Mouse (Mus musculus) erythroblast, embryonic 14.5 days (primary cell): ENCODE results near the gene Hist1h3f. TPM values are rescaled to one million over a fixed set of nuclear protein-coding genes. Genes with fewer than 3 reads are reported as not detected.
"Not testable (repeated sequence)": the region's sequence is repeated elsewhere in the genome, so short reads cannot be mapped to it uniquely, and the experiment has no call there.

Source experiments
- H3K27me3 ChIP-seq: 2 replicates; pipeline ENCODE4 v1.6.1; 2012; ENCODE audit warnings: inconsistent platforms; ENCODE audit not compliant: control insufficient read depth
- H3K36me3 ChIP-seq: 2 replicates; pipeline ENCODE4 v1.6.1; 2012; ENCODE audit warnings: mild to moderate bottlenecking, inconsistent platforms; ENCODE audit not compliant: control insufficient read depth
- H3K4me1 ChIP-seq: 2 replicates; pipeline ENCODE4 v1.6.1; 2012; ENCODE audit warnings: inconsistent platforms; ENCODE audit not compliant: control insufficient read depth
- H3K4me3 ChIP-seq: replicated peaks from 2 replicates; pipeline ENCODE3; 2012; ENCODE audit warnings: moderate library complexity, mild to moderate bottlenecking, inconsistent platforms
- H3K9me3 ChIP-seq: 2 replicates; pipeline ENCODE4 v1.6.1; 2012; ENCODE audit warnings: low read length, inconsistent platforms, mixed read lengths; ENCODE audit not compliant: control insufficient read depth
- GATA1 ChIP-seq: IDR thresholded peaks from 2 replicates; pipeline ENCODE4 v1.6.1; 2012; ENCODE audit warnings: low read length, inconsistent platforms, mixed read lengths
- TAL1 ChIP-seq: IDR thresholded peaks from 3 replicates; pipeline ENCODE4 v1.6.1; 2012; ENCODE audit warnings: low read length, inconsistent platforms, mixed read lengths
- polyA plus RNA-seq: library from polyadenylated mRNA; stranded (reverse); fragments of >175 nt; gene quantifications from 2 replicates; pipeline ENCODE4 v1.2.3, GENCODE M21; 2012

Gene Hist1h3f
- polyA plus RNA-seq, 1 experiment: 3.3 TPM

DNA sequence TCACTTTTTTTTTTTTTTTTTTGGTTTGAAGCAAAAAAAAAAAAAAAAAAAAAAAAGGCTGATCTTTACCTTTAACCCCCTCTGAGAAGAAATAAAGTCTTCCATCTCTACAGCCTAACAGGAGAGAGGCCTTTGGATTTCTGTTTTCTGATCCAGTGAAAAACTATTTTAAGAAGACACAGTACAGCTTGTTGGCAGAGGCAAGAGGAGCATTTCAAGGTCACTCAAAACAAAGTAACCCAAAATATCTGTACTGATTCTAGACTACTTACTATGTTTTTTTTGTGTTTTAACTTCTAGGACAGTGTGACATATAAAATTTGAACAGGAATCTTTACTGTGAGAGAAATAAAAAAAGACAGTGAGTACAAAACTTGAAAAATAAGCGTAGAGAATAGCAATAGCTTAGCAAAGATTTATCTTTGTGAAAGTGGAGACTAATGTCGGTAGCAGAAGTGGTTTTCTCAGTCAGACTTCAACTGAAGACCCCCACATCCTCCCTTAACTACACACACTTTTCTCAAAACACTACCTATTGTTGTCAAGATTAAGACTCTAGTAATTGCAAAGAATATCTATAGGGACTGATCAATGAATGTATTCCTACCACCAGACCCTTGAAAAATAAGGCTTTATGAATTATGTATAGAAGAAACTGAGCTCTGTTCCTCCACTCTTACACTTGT lies 14.2 kb upstream of the Hist1h3f start:
- peaks cover 55% of the 10 kb centered on the region for H3K4me1 ChIP-seq

DNA sequence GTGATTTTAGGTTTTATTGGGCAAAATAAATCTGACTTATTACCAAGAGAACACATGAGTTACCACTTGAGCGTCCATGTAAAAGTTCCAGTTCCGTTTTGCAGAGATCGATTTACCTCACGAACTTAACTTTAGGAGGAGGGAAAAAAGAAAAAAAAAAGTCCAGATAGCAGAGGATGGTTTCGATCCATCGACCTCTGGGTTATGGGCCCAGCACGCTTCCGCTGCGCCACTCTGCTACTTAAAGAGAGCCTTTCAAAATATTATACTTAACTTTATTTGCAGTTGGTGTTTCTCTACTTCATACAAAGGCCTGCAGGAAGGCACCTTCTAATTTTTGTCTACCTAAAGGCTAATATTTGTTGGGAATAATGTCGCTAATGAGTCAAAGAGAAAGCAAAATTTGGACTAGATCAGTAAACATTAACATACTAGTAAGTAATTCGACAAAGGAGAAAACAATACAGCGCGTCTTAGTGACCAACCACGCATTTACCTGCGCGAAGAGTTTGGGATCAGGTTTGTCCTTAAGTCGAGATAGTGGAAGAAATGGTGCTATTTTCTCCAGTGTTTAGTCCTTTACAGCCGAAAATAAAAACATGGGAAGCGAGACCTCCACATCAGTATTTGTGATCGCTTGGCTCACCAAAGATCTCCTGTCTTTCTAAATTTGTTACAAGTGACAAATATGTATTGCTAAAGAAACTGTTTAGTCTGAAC lies 13.5 kb upstream of the Hist1h3f start:
- no peak for TF ChIP-seq TAL1
- TF ChIP-seq GATA1: no peak
- Histone ChIP-seq H3K4me1 (peaks cover 50% of the 10 kb centered on the region), H3K9me3 (no peaks in the 10 kb centered on the region), H3K36me3 (no peaks in the 10 kb centered on the region), H3K4me3 (peak overlapping the region; percentile 80), H3K27me3 (no peaks in the 10 kb centered on the region)

More for the DNA sequence above, 14.2 kb upstream of the Hist1h3f start:
- Histone ChIP-seq H3K27me3 (no peaks in the 10 kb centered on the region), H3K9me3 (no peaks in the 10 kb centered on the region), H3K4me3 (peak overlapping the region; percentile 80), H3K36me3 (no peaks in the 10 kb centered on the region)
- TF ChIP-seq TAL1 (no peak), GATA1 (no peak)

DNA sequence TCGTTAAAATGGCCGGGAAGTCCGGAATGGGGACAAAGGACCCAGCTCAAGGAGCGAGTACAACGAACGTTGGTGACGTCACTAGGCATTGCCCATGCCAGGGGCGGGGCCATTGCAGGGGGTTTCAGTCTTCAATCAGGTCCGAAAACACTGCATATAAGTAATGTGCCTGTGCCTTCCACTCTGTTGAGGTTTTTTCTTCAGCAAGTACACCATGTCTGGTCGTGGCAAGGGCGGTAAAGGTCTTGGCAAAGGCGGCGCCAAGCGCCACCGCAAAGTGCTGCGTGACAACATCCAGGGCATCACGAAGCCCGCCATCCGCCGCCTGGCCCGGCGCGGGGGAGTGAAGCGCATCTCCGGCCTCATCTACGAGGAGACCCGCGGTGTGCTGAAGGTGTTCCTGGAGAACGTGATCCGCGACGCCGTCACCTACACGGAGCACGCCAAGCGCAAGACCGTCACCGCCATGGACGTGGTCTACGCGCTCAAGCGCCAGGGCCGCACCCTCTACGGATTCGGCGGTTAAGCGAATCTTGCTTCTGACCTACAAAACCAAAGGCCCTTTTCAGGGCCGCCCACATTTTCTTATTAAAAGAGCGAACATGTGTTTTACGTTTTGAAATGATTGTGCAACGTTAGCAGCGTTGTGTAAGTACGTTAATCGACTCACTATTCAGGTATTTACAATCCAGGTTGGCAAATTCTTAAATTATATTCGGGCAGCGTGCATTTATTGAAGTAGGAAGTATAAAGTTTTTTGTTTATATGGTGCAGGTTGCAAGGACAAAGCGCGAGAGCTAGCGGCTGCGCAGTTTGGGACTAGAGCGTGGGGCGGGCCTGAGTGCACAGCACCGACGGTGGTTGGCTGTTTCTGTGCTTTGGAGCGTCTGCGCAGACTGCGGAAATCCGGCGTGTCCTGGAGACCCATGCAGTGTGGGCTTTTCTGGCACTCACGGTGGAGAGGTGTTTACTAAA lies 12.7 kb upstream of the Hist1h3f start, which contains the start of gene Hist1h4h:
Gene Hist1h4h, plus strand, starts transcription at position 150 of the 975 bp plus-strand sequence.
- TF ChIP-seq TAL1 (no peak), GATA1 (no peak)
- no peaks in the 10 kb centered on the region for H3K36me3 ChIP-seq
- no peaks in the 10 kb centered on the region for H3K9me3 ChIP-seq
- H3K4me3 ChIP-seq: peak within 1 kb of the TSS; percentile 80
- peaks cover 43% of the 10 kb centered on the region for H3K4me1 ChIP-seq
- no peaks in the 10 kb centered on the region for H3K27me3 ChIP-seq

DNA sequence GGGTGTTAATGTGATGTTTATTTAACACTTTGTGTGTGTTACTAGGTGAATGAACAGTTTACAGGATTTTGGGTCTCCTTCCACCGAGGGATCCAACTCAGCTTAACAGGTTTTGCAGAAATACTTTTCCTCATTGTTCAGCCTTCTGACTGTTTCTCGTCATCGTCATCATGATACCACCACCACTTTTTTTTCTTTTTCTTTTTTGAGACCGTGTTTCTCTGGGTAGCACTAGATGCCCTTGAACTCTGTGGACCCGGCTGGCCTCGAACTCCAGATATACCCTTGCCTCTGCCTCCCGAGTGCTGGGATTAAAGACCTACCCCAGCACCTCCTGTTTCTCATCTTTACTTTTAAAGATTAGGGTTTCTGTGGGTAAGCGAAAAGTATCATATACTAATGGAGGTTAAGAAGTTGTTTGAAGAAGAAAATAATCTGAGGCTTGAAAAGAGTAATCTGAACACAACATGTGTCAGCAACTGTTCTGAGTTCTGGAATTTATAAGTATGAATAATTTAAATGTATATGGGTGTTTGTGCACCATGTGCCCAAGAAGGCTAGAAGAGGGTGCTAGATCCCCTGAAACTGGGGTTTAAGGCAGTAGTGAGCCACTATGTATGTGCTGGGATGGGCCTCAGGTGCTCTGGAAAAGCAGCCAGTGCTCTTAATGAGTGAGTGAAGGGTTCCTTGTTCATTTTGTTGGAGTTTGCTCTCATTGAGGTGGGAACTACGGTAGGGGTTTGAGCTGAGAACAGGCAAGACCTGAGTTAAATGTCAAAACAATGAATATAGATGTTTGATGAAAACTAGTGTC lies 11.4 kb upstream of the Hist1h3f start:
- peaks cover 43% of the 10 kb centered on the region for H3K4me1 ChIP-seq
- no peak for TF ChIP-seq GATA1
- TF ChIP-seq TAL1: no peak
- no peaks in the 10 kb centered on the region for H3K27me3 ChIP-seq
- H3K9me3 ChIP-seq: no peaks in the 10 kb centered on the region
- H3K36me3 ChIP-seq: peaks cover 7% of the 10 kb centered on the region
- peak overlapping the region; percentile 80 for H3K4me3 ChIP-seq

DNA sequence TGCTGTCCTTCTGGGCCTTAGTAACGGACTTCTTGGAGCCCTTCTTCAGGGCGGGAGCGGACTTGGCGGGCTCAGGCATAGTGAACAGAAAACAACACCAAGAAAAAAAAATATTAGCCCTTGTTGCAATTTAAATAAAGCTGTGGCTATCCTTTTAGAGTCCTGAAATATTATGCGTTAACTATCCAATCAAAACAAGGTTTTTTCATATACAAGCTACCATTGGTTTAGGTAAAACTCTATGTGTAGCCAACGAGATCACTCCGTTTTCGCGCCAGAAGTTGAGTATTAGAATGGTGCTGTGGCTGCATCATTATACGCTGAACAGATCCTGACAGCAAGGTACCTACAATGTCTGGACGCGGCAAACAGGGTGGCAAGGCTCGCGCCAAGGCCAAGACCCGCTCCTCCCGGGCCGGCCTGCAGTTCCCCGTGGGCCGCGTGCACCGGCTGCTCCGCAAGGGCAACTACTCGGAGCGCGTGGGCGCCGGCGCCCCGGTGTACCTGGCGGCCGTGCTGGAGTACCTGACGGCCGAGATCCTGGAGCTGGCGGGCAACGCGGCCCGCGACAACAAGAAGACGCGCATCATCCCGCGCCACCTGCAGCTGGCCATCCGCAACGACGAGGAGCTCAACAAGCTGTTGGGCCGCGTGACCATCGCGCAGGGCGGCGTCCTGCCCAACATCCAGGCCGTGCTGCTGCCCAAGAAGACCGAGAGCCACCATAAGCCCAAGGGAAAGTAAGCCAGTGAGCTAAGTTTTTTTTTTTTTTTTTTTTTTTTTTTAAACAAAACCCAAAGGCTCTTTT lies 10.1 kb upstream of the Hist1h3f start, which contains the start of gene Hist1h2af:
Gene Hist1h2af, plus strand, starts transcription at position 347 of the 808 bp plus-strand sequence.
- Histone ChIP-seq H3K4me3 (peak within 1 kb of the TSS; percentile 82), H3K36me3 (peaks cover 18% of the 10 kb centered on the region), H3K4me1 (peaks cover 53% of the 10 kb centered on the region)
- not testable (repeated sequence) for H3K27me3 ChIP-seq, H3K9me3 ChIP-seq

DNA sequence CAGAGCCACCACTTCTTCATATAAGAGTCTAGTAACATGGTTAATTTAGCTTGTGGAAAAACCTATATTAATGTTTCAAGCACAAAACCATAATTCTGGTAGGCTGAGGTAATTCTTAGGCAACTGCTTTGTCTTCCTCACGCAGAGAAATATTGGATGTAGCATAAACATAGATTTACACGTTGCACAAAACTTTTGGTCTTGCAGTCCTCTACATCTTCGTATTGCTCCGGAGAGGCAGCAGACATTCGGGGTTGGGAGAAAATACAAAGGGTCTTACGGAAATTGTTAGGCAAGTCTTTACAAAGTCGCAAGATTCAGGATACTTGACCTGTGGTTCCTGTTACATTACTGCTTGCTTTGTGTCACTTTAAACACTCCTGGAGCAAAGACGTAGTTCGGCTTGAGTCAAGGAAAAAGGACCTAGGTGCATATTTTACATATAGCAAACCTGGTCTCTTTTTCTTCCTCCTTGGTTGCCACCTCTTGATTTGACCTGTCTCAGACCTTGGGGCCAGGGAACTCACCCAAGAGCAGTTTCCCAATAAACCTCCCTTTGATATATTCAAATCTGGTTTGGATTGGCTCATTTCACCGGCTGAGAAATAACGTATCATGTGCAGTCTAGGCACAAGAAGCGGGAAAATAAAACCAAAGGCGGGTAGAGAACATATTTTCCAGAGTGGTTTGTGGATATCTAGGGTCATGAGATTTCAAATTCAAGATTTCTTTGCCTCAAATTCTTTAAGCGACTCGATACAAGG lies 9.3 kb upstream of the Hist1h3f start:
- Histone ChIP-seq H3K4me1 (peaks cover 51% of the 10 kb centered on the region), H3K36me3 (peaks cover 23% of the 10 kb centered on the region), H3K4me3 (peak overlapping the region; percentile 82), H3K27me3 (no peaks in the 10 kb centered on the region), H3K9me3 (no peaks in the 10 kb centered on the region)
- TF ChIP-seq TAL1 (no peak), GATA1 (no peak)

DNA sequence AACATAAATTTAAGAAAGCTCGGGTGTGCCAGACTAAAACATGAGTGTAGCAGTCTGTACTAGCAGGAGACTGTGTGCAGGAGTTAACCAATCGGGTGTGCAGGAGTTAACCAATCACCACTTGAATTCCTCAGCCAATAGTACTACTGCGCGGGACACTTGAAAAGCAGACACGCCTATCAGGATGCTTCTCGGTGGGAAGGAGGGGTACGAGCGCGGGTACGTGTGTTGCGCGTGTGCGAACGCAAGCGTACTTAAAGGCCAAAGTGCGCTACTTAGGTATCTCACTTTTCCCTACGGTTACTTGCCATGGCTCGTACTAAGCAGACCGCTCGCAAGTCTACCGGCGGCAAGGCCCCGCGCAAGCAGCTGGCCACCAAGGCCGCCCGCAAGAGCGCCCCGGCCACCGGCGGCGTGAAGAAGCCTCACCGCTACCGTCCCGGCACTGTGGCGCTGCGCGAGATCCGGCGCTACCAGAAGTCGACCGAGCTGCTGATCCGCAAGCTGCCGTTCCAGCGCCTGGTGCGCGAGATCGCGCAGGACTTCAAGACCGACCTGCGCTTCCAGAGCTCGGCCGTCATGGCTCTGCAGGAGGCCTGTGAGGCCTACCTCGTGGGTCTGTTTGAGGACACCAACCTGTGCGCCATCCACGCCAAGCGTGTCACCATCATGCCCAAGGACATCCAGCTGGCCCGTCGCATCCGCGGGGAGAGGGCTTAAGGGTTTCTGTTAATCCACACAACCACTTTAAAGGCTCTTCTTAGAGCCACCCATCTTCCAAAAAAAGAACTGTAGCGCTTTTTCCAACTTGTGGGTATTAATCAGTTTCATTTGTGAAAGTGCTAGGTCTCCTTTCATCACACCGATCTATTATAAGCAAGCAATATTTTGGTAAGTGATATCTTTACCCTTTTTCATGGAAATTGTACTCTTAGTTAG lies 8.4 kb upstream of the Hist1h3f start, which contains the start of gene Hist1h3g:
Gene Hist1h3g, plus strand, starts transcription at position 286 of the 939 bp plus-strand sequence.
- peaks cover 49% of the 10 kb centered on the region for H3K4me1 ChIP-seq

More for the DNA sequence above, 8.4 kb upstream of the Hist1h3f start, which contains the start of gene Hist1h3g:
- H3K27me3 ChIP-seq, H3K9me3 ChIP-seq: not testable (repeated sequence)
- peak within 1 kb of the TSS; percentile 82 for H3K4me3 ChIP-seq
- H3K36me3 ChIP-seq: peaks cover 27% of the 10 kb centered on the region
